Mouse (Mus musculus) limb, embryonic 14.5 days (tissue): ENCODE data around the gene Pkm. TPM values are rescaled to one million over a fixed set of nuclear protein-coding genes. Genes with fewer than 3 reads are reported as not detected.

Experiments used
- ATAC-seq: fragments of 200-750 bp; cut with Nextera tagmentation; 2 replicates; pipeline ENCODE4 v1.8.0; 2017; ENCODE audit warnings: low read depth, moderate number of reproducible peaks, moderate TSS enrichment; ENCODE audit not compliant: low FRiP score
- DNase-seq: peaks from one replicate; pipeline ENCODE4 v3.0.0-alpha.2; 2015; ENCODE audit warnings: low spot score
- H3K27ac ChIP-seq: fragments of 300-500 bp; sonication (generic); replicated peaks from 2 replicates; pipeline ENCODE4 v1.5.1; 2014; ENCODE audit warnings: low read depth, mild to moderate bottlenecking, low read length, moderate library complexity, mixed read lengths
- H3K27me3 ChIP-seq: fragments of 300-500 bp; sonication (generic); 2 replicates; pipeline ENCODE4 v1.6.1; 2014; ENCODE audit warnings: low read length, mixed read lengths; ENCODE audit not compliant: control insufficient read depth, insufficient read depth
- H3K36me3 ChIP-seq: fragments of 300-500 bp; sonication (generic); 2 replicates; pipeline ENCODE4 v1.6.1; 2014; ENCODE audit warnings: mild to moderate bottlenecking, low read length, moderate library complexity, mixed read lengths; ENCODE audit not compliant: control insufficient read depth, insufficient read depth
- H3K4me1 ChIP-seq: fragments of 300-500 bp; sonication (generic); 2 replicates; pipeline ENCODE4 v1.6.1; 2014; ENCODE audit warnings: antibody characterized with exemption, low read length, mixed read lengths; ENCODE audit not compliant: control insufficient read depth, insufficient read depth
- H3K4me2 ChIP-seq: fragments of 300-500 bp; sonication (generic); replicated peaks from 2 replicates; pipeline ENCODE4 v1.6.1; 2014; ENCODE audit warnings: low read depth, mild to moderate bottlenecking, low read length, moderate library complexity; ENCODE audit not compliant: severe bottlenecking
- H3K4me3 ChIP-seq: fragments of 300-500 bp; sonication (generic); replicated peaks from 2 replicates; pipeline ENCODE4 v1.5.1; 2014; ENCODE audit warnings: low read length
- H3K9ac ChIP-seq: fragments of 300-500 bp; sonication (generic); 2 replicates; pipeline ENCODE4 v1.6.1; 2014; ENCODE audit warnings: mild to moderate bottlenecking, low read depth, low read length, moderate library complexity; ENCODE audit not compliant: severe bottlenecking
- H3K9me3 ChIP-seq: fragments of 300-500 bp; sonication (generic); 2 replicates; pipeline ENCODE4 v1.6.1; 2016; ENCODE audit warnings: low read length; ENCODE audit not compliant: control insufficient read depth
- POLR2A ChIP-seq: fragments of 200-500 bp; IDR thresholded peaks from 2 replicates; pipeline ENCODE4 v1.8.0; 2012; ENCODE audit warnings: inconsistent platforms, mild to moderate bottlenecking, moderate library complexity, borderline replicate concordance; ENCODE audit not compliant: insufficient read depth, insufficient read length; ENCODE audit errors: extremely low read depth
- WGBS: fragments of 180-500 bp; shearing (Covaris S2); extraction: QIAGEN DNeasy Blood & Tissue Kit; methylation state at CpG from one replicate; pipeline ENCODE4 v1.1.7; 2014; 5-methylcytosine and 5-hydroxymethylcytosine counted together
- polyA plus RNA-seq, 2 experiments: library from polyadenylated mRNA; depleted of rRNA in 1 of 2; stranded (reverse) in 1 of 2; unstranded in 1 of 2; fragments of >200 nt; fragmentation: Nextera tagmentation in 1 of 2; extraction: Ambion mirVana in 1 of 2; gene quantifications; 2 replicates each; pipeline versions ENCODE4 v1.2.1 to v1.2.3; 2012 to 2014

Pkm gene
- polyA plus RNA-seq, 2 experiments, result 988 to 1,025 TPM

DNA sequence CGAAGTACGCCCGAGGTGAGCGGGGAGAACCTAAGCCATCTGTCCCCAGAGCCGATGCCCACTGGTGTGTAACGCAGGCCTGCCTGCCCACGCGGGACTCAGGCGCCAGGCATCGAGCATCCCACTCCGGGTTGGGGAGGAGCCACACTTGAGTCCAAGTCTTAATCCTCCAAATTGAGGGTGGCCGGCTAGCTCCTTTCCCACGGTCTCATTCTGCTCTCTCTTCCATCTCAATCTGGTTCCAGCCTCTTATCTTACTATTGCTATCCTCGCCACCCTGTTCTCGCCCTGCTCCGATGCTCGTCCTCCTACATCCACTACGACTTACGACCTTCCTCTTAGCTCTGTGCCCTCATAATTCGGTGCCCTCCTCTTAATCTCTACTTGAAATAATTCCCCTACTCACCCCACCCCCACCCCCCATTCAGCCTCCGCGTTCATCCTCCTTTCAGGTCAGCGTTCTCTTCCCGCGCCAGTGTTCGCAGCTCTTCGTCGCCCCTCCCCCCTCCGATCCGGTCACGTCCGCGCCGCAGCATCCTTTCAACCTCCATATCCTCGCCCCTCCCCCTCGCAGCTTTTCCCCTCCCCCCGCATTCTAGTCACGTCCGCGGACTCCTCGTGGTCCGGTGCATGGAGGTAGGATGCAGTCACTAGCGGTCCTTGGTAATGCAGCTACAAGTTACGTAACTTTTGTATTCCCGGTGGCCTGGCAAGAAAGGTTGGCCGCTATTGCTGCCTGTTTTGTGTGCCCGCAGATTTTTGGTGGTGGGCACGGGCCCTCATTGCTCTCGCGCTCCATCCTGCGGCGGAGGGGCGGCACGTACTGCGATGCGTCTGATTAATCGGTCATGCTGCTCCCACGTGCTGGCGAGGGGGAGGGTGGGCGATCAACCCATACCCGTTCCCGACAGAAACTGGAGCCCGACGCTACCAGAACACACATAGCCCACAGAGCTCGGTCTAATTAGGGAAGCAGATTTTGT, 758 bp downstream of the Pkm start:
- H3K36me3 ChIP-seq, result peaks cover 15% of the 10 kb centered on the region
- no peaks in the 10 kb centered on the region for H3K27me3 ChIP-seq
- WGBS, result 1% methylated on average over 60 of the region's 65 CpGs
- ATAC-seq (peak; percentile 28), DNase-seq (peak; percentile 80)
- H3K4me3 ChIP-seq, result peak overlapping the region; percentile 62
- H3K27ac ChIP-seq, result peak overlapping the region; percentile 88
- no peaks in the 10 kb centered on the region for H3K9me3 ChIP-seq
- TF ChIP-seq POLR2A, result no peak
- peak overlapping the region; percentile 84 for H3K4me2 ChIP-seq
- H3K4me1 ChIP-seq, result peaks cover 35% of the 10 kb centered on the region
- H3K9ac ChIP-seq, result peak overlapping the region; percentile 72

DNA sequence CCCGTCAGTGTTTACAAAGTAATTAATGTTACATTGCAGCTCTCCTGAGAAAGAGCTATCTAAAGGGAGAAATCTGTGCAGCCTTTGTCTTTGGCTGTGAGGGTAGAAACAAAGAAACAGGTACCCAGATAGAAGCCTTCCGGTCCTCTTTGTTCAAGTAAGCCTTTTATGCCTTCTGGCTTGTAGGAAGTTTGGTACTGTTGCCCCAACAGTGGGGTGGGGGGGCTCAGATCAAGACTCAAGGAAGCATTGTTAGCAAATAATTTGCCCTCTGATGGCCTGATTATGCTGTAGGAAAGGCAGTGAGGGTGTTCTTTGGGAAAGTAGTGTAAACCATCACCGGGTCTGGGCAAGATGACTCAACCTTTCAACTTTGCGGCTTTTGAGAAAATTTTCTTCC, 2.0 kb downstream of the Pkm start:
- H3K4me1 ChIP-seq, result peaks cover 35% of the 10 kb centered on the region
- DNase-seq, result no peak
- H3K27ac ChIP-seq, result 0 out of 2 replicates have a peak overlapping the region, but pooled peaks have one; percentile 88
- peaks cover 25% of the 10 kb centered on the region for H3K36me3 ChIP-seq
- H3K27me3 ChIP-seq, result no peaks in the 10 kb centered on the region
- TF ChIP-seq POLR2A, result no peak
- 3% methylated on average over 4 of the region's 4 CpGs for WGBS
- no peak for ATAC-seq
- H3K4me3 ChIP-seq, result peak overlapping the region; percentile 62
- peak overlapping the region; percentile 84 for H3K4me2 ChIP-seq
- H3K9ac ChIP-seq, result peak overlapping the region; percentile 72
- H3K9me3 ChIP-seq, result no peaks in the 10 kb centered on the region

DNA sequence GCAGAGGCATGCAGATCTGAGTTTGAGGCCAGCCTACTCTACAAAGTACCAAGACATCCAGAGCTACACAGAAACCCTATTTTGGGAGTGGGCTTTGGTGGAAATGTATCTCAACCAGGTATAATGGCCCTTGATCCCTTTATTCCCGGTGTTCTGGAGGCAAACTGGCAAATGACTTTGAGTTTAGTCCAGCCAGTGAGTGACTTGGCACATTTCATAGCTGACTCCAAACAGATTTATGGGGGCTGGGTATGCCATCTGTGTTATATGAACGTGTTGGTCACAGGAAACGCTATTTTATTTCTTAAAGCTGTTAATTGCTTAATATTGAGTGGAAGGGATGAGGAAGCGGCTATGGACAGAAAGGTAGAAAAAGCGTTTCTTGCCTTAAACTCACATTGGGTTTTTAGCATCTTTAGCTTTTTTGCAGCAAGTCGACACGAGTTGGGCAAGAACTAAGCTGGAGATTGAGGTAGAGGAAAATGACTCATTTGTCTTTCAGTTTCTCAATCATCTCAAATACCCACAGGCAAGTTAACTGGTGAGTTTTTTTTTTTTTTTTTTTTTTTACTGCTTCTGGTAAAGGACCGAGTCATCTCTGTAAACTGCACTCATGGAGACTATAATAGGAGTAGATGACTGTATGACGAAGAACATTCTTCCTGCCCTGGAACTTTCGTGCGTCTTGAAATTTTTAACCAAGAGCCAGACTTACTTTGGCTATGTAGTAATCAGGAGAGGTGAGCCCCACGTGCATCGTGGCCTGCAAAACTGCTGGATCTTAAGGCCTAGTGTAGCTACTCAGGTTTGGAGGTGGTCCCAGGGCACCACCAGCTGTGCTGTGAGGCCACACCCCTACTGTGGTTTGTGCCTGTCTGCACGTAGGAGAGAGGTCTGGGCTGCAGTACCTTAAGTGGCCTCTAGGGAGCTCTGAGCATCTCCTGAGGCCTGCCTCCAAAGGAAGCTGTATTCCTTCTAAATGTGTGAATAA, 3.2 kb downstream of the Pkm start:
- DNase-seq (peak; percentile 90), ATAC-seq (0 out of 2 replicates have a peak, but pooled peaks have one; percentile 20)
- Histone ChIP-seq H3K4me1 (peaks cover 35% of the 10 kb centered on the region), H3K9me3 (no peaks in the 10 kb centered on the region), H3K27me3 (no peaks in the 10 kb centered on the region), H3K36me3 (peaks cover 37% of the 10 kb centered on the region), H3K27ac (peak overlapping the region; percentile 10; the same call in 1 of the 2 replicates), H3K4me3 (peak overlapping the region; percentile 62), H3K9ac (no peak overlapping the region), H3K4me2 (peak overlapping the region; percentile 84)
- no peak for TF ChIP-seq POLR2A
- 11% methylated on average over 14 of the region's 14 CpGs for WGBS

DNA sequence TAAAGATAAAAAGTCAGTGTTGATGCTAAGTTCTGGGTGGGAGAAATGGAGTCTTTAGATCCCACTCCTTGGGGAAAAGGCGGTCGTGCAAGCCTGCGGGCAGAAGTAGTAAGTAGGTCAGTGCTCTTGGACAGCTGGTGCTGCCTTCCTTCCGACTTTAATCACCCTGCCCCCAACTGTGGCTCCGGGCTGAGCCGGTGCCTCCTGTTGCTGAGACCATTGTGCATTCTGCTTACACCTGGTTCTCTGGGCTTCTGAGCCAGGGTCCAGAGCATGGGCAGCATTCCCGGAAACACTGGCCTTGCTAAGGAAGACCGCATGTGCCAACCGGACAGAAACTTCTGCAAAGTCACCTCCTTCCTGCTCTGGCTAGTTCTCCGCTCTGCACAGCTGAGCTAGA, 4.3 kb downstream of the Pkm start:
- Histone ChIP-seq H3K9ac (no peak overlapping the region), H3K4me2 (peak overlapping the region; percentile 84), H3K36me3 (peaks cover 48% of the 10 kb centered on the region), H3K27me3 (no peaks in the 10 kb centered on the region), H3K27ac (peak overlapping the region; percentile 43; the same call in 1 of the 2 replicates), H3K4me1 (peaks cover 35% of the 10 kb centered on the region), H3K4me3 (no peak overlapping the region), H3K9me3 (no peaks in the 10 kb centered on the region)
- DNase-seq, result no peak
- no peak for ATAC-seq
- TF ChIP-seq POLR2A, result no peak
- WGBS, result 58% methylated on average over 10 of the region's 10 CpGs

DNA sequence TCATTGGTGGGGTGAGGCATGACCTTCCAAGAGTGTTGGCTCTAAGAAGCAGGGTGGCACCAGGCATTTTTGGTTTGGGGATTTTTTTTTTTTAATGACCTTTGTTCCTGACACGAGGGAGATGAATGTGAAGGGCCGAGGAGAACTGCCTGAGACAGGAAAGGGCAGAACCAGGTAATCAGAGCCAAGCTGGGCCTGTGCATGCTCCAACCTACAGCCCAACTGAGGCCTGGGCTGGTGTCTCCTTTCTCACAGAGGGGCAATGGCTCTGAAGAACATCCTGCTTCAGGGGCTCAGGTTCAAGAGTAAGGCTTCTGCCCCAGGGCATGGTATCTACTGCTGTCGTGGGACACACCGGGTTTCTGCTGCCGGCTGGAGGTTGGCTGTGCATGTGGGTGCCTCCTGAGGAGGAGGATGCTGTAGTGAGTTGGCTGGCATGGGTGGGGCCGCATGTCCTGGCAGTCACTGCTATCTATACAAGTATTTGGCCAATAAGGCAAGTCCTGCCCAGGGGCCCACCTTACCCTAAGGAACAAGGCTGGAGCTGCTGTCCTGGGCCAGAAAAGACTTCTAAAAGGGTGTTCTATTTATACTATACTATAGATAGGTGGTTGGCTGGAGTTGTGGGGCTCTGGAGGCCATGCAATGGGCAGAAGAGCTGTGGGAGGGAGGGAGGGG, 5.3 kb downstream of the Pkm start:
- Histone ChIP-seq H3K4me2 (no peak overlapping the region), H3K4me1 (peaks cover 35% of the 10 kb centered on the region)

More for the DNA sequence above, 5.3 kb downstream of the Pkm start:
- ATAC-seq (no peak), DNase-seq (no peak)
- H3K27me3 ChIP-seq, result no peaks in the 10 kb centered on the region
- H3K27ac ChIP-seq, result no peak overlapping the region
- WGBS, result 62% methylated on average over 6 of the region's 6 CpGs
- no peak overlapping the region for H3K4me3 ChIP-seq
- peaks cover 58% of the 10 kb centered on the region for H3K36me3 ChIP-seq
- no peaks in the 10 kb centered on the region for H3K9me3 ChIP-seq
- TF ChIP-seq POLR2A, result no peak
- H3K9ac ChIP-seq, result no peak overlapping the region
